Mouse (Mus musculus): Measurements from ENCODE around the gene 9930104L06Rik. TPM values are rescaled to one million over a fixed set of nuclear protein-coding genes. Genes with fewer than 3 reads are reported as not detected.
"Not testable (repeated sequence)": the region's sequence is repeated elsewhere in the genome, so short reads cannot be mapped to it uniquely, and the experiment has no call there.

Gene 9930104L06Rik
- polyA plus RNA-seq, 1 experiment from 2014 or later = 9.3 TPM

DNA sequence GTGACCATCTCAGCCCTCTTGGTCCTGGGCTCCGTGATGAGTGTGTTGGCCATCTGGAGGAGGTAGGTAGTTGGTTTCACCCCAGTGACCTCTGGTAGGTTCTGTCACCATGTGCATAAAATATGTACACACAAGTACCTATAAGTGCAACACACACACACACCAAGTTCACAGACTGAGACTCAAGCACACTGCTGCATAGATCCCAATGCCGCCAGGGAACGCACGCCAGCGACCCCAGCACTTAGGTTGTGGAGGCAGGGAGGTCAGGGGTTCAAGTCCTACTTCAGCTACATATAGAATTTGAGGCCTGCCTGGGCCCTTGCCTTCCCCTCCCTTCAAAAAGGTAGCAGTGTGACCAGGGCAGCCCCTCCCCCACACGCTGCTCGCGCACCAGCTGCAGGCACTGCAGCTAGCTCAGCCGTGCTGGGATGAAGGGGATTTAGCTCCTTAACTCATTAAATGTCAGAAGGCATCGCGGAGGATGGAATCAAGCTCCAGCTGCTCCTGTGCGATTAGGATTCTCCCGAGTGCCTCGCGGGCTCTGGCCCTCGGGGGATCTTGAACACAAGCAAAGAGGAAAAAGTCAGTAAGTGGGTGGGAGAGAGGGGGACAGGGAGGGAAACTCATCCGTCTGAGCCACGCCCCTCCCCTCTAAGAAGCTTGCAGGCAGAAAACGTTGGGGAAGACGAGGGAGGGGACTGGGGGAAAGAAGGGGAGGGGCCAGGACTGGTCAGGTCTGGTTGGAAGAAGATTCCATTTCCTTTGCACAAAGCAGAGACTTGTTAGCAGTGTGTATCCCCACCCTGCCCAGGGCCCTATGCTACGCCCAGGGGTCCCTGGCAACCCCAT lies 30.7 kb upstream of the 9930104L06Rik start:
- 11% methylated on average over 21 of the region's 21 CpGs for WGBS
- peak overlapping the region; percentile 7; the same call in 1 of the 2 replicates for H3K9ac ChIP-seq (ENCODE audit: low read depth, low read length)
- H3K27me3 ChIP-seq (replicated peaks; ENCODE audit: control insufficient read depth, insufficient read depth, low read length) = 0 out of 2 replicates have a peak, but pooled peaks cover 3% of the 10 kb centered on the region
- no peaks in the 10 kb centered on the region for H3K9me3 ChIP-seq (ENCODE audit: control insufficient read depth, low read length)
- 0 out of 2 replicates have a peak overlapping the region, but pooled peaks have one; percentile 17 for H3K4me3 ChIP-seq (ENCODE audit: low read length)
- H3K4me2 ChIP-seq (ENCODE audit: low read depth, low read length) = peak overlapping the region; percentile 38
- peaks cover 8% of the 10 kb centered on the region; the same call in 1 of the 2 replicates for H3K4me1 ChIP-seq (ENCODE audit: control insufficient read depth, insufficient read depth, low read length)
- peak; percentile 50 for ATAC-seq
- H3K27ac ChIP-seq (ENCODE audit: low read length) = no peak overlapping the region
- H3K36me3 ChIP-seq (ENCODE audit: control insufficient read depth, insufficient read depth, low read length) = no peaks in the 10 kb centered on the region

DNA sequence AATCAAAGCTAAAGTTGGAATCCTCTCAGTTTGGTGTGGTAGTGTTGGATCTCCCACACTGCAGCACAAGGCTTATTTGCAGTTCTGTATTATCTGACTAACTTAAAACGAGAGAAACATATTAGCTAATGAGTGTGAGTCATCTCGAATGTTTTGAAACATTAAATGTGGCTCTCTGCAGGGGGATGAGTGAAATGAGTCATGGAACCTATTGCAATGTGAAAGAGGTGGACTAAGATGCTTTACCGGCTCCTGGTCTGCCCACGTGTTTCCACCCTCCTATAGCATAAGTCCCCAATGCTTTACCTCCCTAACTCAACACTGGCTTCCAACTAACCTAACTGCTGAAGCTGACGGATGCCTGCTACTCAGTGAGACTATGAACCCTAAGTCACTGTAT lies 8.7 kb upstream of the 9930104L06Rik start:
- H3K36me3 ChIP-seq (ENCODE audit: control insufficient read depth, insufficient read depth, low read length) = peaks cover 5% of the 10 kb centered on the region
- no peaks in the 10 kb centered on the region for H3K9me3 ChIP-seq (ENCODE audit: control insufficient read depth, low read length)

DNA sequence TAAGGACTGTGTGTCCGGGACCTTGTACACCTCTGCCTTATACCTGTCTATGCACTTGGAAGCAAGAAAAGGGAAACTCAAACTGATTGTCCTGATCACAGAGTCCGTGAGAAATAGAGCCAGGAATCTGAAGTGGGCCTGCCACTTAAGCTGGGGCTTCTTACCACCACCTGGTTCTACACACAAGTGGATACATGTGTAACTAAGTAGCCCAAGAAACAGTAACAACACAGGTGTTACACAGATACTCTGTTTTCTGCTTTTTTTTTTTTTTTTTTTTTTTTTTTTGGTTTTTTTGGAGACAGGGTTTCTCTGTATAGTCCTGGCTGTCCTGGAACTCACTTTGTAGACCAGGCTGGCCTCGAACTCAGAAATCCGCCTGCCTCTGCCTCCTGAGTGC lies 2.4 kb downstream of the 9930104L06Rik start, which contains the start of gene Cdca8:
Cdca8 (minus strand) TSS at position 101 of the 400 bp plus-strand sequence.
- not testable (repeated sequence) for H3K27ac ChIP-seq (ENCODE audit: low read length); H3K36me3 ChIP-seq (ENCODE audit: control insufficient read depth, insufficient read depth, low read length); H3K9me3 ChIP-seq (ENCODE audit: control insufficient read depth, low read length); H3K4me2 ChIP-seq (ENCODE audit: low read depth, low read length); H3K9ac ChIP-seq (ENCODE audit: low read depth, low read length); H3K4me3 ChIP-seq (ENCODE audit: low read length); ATAC-seq; H3K27me3 ChIP-seq (replicated peaks; ENCODE audit: control insufficient read depth, insufficient read depth, low read length)
- 90% methylated on average over 4 of the region's 4 CpGs for WGBS
- peaks cover 12% of the 10 kb centered on the region for H3K4me1 ChIP-seq (ENCODE audit: control insufficient read depth, insufficient read depth, low read length)

More for the DNA sequence above, 8.7 kb upstream of the 9930104L06Rik start:
- H3K27me3 ChIP-seq (replicated peaks; ENCODE audit: control insufficient read depth, insufficient read depth, low read length) = no peaks in the 10 kb centered on the region
- H3K4me2 ChIP-seq (ENCODE audit: low read depth, low read length) = no peak overlapping the region
- no peak overlapping the region for H3K4me3 ChIP-seq (ENCODE audit: low read length)
- no peak for ATAC-seq
- no peak overlapping the region for H3K27ac ChIP-seq (ENCODE audit: low read length)
- WGBS = 90% methylated on average over 5 of the region's 5 CpGs
- H3K9ac ChIP-seq (ENCODE audit: low read depth, low read length) = no peak overlapping the region
- H3K4me1 ChIP-seq (ENCODE audit: control insufficient read depth, insufficient read depth, low read length) = no peaks in the 10 kb centered on the region

DNA sequence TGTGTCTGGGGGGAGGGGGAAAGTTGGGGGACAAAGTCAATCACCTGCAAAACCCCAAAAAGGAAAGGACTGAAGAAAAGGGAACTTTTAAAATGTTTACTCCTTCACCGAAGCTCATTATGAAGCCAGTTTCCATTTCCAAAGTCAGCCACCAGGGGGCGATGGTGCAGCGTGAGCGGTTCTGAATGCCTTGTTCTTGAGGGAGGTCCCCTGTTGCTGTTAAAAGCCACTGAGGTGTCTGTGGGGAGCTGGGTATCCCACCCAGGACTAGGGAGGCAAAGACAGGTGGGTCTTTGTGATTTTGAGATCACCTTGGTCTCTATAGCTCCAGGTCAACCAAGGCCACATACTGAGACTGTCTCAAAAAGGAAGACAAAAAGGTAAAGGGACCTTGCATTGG lies 6.2 kb downstream of the 9930104L06Rik start:
- peak; percentile 26; the same call in 1 of the 2 replicates for ATAC-seq
- no peaks in the 10 kb centered on the region; the same call in 1 of the 2 replicates for H3K36me3 ChIP-seq (ENCODE audit: control insufficient read depth, insufficient read depth, low read length)
- no peaks in the 10 kb centered on the region for H3K27me3 ChIP-seq (replicated peaks; ENCODE audit: control insufficient read depth, insufficient read depth, low read length)
- H3K9ac ChIP-seq (ENCODE audit: low read depth, low read length) = no peak overlapping the region
- 5% methylated on average over 4 of the region's 4 CpGs for WGBS
- H3K9me3 ChIP-seq (ENCODE audit: control insufficient read depth, low read length) = no peaks in the 10 kb centered on the region
- no peaks in the 10 kb centered on the region for H3K4me1 ChIP-seq (ENCODE audit: control insufficient read depth, insufficient read depth, low read length)
- no peak overlapping the region for H3K4me2 ChIP-seq (ENCODE audit: low read depth, low read length)
- H3K4me3 ChIP-seq (ENCODE audit: low read length) = no peak overlapping the region
- H3K27ac ChIP-seq (ENCODE audit: low read length) = no peak overlapping the region

DNA sequence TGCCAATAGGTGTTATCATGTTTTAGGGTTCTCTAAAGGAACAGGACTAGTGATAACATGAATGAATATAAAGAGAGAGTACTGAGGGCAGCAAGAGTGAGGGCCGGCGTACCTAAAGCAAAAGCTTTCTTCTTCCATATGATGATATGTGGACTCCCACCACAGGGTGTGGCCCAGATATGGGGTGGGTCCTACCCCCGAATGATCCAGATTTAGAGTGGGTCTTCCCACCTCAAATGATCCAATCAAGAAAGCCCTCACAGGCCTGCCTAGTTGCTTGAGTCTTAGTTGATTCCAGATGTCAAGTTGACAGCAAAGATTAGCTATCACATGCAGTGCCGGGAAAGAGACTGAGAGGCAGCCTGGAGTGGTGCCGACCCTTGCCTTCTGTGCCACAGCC lies 6.9 kb downstream of the 9930104L06Rik start:
- Histone ChIP-seq H3K4me3 (ENCODE audit: low read length) (no peak overlapping the region), H3K36me3 (ENCODE audit: control insufficient read depth, insufficient read depth, low read length) (no peaks in the 10 kb centered on the region; the same call in 1 of the 2 replicates), H3K4me1 (ENCODE audit: control insufficient read depth, insufficient read depth, low read length) (no peaks in the 10 kb centered on the region), H3K27ac (ENCODE audit: low read length) (no peak overlapping the region), H3K4me2 (ENCODE audit: low read depth, low read length) (no peak overlapping the region), H3K9ac (ENCODE audit: low read depth, low read length) (no peak overlapping the region), H3K9me3 (ENCODE audit: control insufficient read depth, low read length) (no peaks in the 10 kb centered on the region), H3K27me3 (replicated peaks; ENCODE audit: control insufficient read depth, insufficient read depth, low read length) (no peaks in the 10 kb centered on the region)
- no peak for ATAC-seq
- 92% methylated on average over 5 of the region's 5 CpGs for WGBS

DNA sequence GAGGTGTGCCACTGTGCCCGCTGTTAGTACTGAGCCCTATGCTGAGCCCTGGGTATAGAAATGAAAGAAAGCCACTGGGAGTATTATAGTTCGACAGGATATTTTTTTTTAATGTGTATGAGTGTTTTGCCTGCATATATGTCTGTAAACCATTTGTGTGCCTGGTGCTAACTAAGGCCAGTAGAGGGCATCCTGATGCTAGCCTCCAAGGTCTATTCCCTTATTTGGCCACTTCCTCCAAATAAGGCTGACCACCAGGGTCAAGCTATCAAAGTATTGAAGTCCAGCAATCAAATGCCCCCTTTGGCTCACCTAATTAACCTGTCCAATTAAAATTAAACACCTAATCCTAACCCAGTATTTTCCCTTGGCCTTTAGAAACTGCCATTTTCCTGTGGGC lies 8.1 kb downstream of the 9930104L06Rik start:
- H3K4me3 ChIP-seq (ENCODE audit: low read length) = no peak overlapping the region
- H3K9me3 ChIP-seq (ENCODE audit: control insufficient read depth, low read length) = no peaks in the 10 kb centered on the region
- no peaks in the 10 kb centered on the region; the same call in 1 of the 2 replicates for H3K36me3 ChIP-seq (ENCODE audit: control insufficient read depth, insufficient read depth, low read length)
- no peak overlapping the region for H3K9ac ChIP-seq (ENCODE audit: low read depth, low read length)
- H3K27me3 ChIP-seq (replicated peaks; ENCODE audit: control insufficient read depth, insufficient read depth, low read length) = no peaks in the 10 kb centered on the region
- ATAC-seq = no peak
- no peak overlapping the region for H3K4me2 ChIP-seq (ENCODE audit: low read depth, low read length)
- H3K27ac ChIP-seq (ENCODE audit: low read length) = no peak overlapping the region
- 65% methylated on average over 2 of the region's 2 CpGs for WGBS
- no peaks in the 10 kb centered on the region for H3K4me1 ChIP-seq (ENCODE audit: control insufficient read depth, insufficient read depth, low read length)

DNA sequence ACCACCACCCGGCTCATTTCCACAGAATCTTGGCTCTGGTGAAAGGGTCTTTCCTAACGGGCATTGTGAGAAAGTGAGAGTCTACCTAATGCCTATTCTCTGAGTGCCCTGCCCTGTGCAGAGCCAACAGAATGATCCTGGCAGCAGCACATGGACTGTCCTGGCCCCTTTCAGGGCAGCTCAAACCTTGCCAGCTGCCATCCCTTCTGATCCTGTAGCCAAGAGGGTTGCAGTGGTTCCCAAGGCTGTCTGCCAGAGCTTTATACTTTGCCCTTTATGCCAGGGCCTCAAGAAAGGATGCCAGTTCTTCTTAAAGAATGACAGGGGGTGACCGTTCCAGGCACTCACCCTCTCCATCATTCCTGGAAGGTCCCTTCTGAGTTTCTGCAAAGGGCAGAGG lies 12.6 kb downstream of the 9930104L06Rik start:
- 73% methylated on average over 3 of the region's 3 CpGs for WGBS
- Histone ChIP-seq H3K27ac (ENCODE audit: low read length) (no peak overlapping the region), H3K4me3 (ENCODE audit: low read length) (no peak overlapping the region), H3K4me1 (ENCODE audit: control insufficient read depth, insufficient read depth, low read length) (peaks cover 8% of the 10 kb centered on the region; the same call in 1 of the 2 replicates), H3K36me3 (ENCODE audit: control insufficient read depth, insufficient read depth, low read length) (no peaks in the 10 kb centered on the region), H3K9me3 (ENCODE audit: control insufficient read depth, low read length) (no peaks in the 10 kb centered on the region), H3K9ac (ENCODE audit: low read depth, low read length) (no peak overlapping the region), H3K27me3 (replicated peaks; ENCODE audit: control insufficient read depth, insufficient read depth, low read length) (0 out of 2 replicates have a peak, but pooled peaks cover 5% of the 10 kb centered on the region), H3K4me2 (ENCODE audit: low read depth, low read length) (no peak overlapping the region)
- ATAC-seq = no peak

DNA sequence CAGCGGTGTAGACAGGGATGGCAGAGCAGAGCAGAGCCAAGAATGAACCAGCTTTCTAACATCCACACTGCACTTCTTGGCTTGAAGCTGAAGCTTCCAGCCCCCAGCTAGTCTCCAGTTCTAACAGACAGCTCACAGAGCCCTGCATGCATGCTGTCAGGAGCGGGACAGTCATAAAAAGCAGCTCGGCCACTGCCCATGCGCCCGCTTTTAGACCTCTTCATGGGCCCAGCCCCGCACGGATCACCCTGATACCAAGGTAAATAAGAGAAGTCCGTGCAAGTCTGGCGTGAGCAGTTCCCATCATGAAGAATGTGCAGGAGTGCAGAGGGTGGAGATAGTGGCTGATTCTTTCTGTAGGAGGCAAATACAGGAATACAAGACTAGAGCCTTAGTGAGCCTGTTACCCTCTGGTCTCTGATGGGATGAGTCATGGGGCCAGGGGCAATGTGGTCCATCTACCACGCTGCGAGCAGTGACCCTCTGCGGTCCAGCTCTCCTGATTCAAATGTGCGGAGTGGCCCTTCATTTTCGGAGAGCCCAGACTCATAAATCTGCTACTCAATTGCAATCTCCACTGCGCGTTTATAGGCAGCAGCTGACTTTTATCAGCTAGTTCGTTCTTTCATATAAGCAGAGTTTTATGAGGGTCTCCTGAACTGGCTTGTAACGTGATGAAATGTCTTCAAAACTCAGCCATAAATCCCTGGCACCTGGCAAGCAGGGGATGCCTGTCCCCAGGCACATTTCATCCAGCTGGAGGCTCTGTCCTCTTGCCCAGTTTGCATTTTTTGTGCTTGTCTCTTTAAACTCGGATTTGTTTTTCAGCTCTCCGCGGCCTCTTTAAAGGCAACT lies 13.6 kb downstream of the 9930104L06Rik start:
- Histone ChIP-seq H3K9me3 (ENCODE audit: control insufficient read depth, low read length) (no peaks in the 10 kb centered on the region), H3K9ac (ENCODE audit: low read depth, low read length) (no peak overlapping the region), H3K4me3 (ENCODE audit: low read length) (no peak overlapping the region), H3K36me3 (ENCODE audit: control insufficient read depth, insufficient read depth, low read length) (no peaks in the 10 kb centered on the region), H3K4me2 (ENCODE audit: low read depth, low read length) (peak overlapping the region; percentile 9; the same call in 1 of the 2 replicates), H3K4me1 (ENCODE audit: control insufficient read depth, insufficient read depth, low read length) (peaks cover 8% of the 10 kb centered on the region; the same call in 1 of the 2 replicates), H3K27ac (ENCODE audit: low read length) (no peak overlapping the region), H3K27me3 (replicated peaks; ENCODE audit: control insufficient read depth, insufficient read depth, low read length) (peaks cover 5% of the 10 kb centered on the region; the same call in 1 of the 2 replicates)
- peak; percentile 28; the same call in 1 of the 2 replicates for ATAC-seq
- WGBS = 39% methylated on average over 21 of the region's 21 CpGs

DNA sequence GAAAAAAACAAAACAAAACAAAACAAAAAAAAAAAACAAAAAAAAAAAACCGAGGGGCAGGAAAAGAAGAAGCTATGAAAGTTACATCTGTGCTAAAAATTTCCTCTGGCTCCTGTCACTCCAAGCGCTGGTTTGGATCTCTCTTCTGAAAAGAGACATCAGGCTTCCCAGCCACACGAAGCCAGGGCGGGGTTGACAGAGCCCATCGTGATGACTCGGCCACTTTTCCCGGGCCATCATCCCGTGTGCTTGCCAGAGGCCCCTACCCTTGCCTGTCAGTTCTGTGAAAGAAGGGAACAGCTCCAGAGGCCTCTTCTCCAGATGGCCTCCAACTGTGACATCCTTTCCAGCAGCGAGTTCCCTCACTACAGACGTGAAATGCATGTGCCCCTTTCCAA lies 14.2 kb downstream of the 9930104L06Rik start:
- H3K27me3 ChIP-seq (replicated peaks; ENCODE audit: control insufficient read depth, insufficient read depth, low read length) = peaks cover 5% of the 10 kb centered on the region; the same call in 1 of the 2 replicates
- no peak overlapping the region for H3K4me3 ChIP-seq (ENCODE audit: low read length)
- H3K9ac ChIP-seq (ENCODE audit: low read depth, low read length) = no peak overlapping the region
- H3K27ac ChIP-seq (ENCODE audit: low read length) = no peak overlapping the region
- no peaks in the 10 kb centered on the region for H3K9me3 ChIP-seq (ENCODE audit: control insufficient read depth, low read length)
- no peak overlapping the region for H3K4me2 ChIP-seq (ENCODE audit: low read depth, low read length)
- WGBS = 42% methylated on average over 10 of the region's 10 CpGs
- ATAC-seq = no peak
- H3K4me1 ChIP-seq (ENCODE audit: control insufficient read depth, insufficient read depth, low read length) = peaks cover 8% of the 10 kb centered on the region; the same call in 1 of the 2 replicates
- H3K36me3 ChIP-seq (ENCODE audit: control insufficient read depth, insufficient read depth, low read length) = no peaks in the 10 kb centered on the region
